Mouse (Mus musculus): ENCODE results near the gene Naaladl2.

DNA sequence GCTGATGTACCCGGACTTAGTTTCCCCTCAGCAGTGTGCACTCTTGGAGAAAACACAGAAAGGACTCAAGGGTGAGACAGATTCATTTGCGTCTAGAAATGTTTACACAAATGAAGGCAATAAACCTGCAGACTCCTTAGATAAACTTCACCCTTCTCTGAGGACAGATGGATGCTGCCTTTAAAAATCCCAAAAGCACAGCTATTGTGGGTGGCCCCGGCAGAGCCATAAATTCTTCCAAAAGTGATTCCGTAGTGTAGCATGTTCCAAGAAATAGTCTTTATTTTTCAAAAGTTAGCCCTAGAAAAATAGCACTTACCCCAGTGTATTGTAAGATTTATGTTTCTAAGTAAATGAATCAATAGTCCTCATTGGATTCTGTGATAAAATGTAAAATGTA is 31.0 kb downstream of the Naaladl2 start:
- no peak for TF ChIP-seq CTCF (IDR thresholded peaks at IDR 0.05; ENCODE audit: low read depth)
- no peak for TF ChIP-seq EP300 (IDR thresholded peaks at IDR 0.05; ENCODE audit: low read depth)
